In genomic region chr1:34189318-34189717, GRCm38 (mm10) we compare ENCODE assay signal across 10 mouse cellular contexts.
A peak's percentile ranks its signal among the peaks of the same experiment; 100 is the strongest.
DNase-seq lines count a peak whose midpoint lies in the region; ATAC-seq lines count a peak whose summit lies in the region.
"Had no signal": no experiment of that assay in that cellular context is flagged by ENCODE, and none has a peak within 500 bp of the region (broad histone marks: within the 10 kb centered on the region; RNA-seq: fewer than 3 reads in every experiment).

No protein-coding gene starts in this region.

- H3K27me3 ChIP-seq in hindbrain, embryonic 16.5 days (replicated peaks; ENCODE audit: control insufficient read depth, insufficient read depth, low read length), result no peaks in the 10 kb centered on the region
- H3K27me3 ChIP-seq in hindbrain, embryonic 12.5 days, result no peaks in the 10 kb centered on the region
- H3K27me3 ChIP-seq: liver, embryonic 12.5 days had no signal

- H3K36me3 ChIP-seq in hindbrain, embryonic 16.5 days (ENCODE audit: control insufficient read depth, insufficient read depth, low read length), result peaks cover 40% of the 10 kb centered on the region
- H3K36me3 ChIP-seq in hindbrain, embryonic 12.5 days, result peaks cover 72% of the 10 kb centered on the region
- H3K36me3 ChIP-seq: liver, embryonic 12.5 days had no signal

- H3K9ac ChIP-seq in hindbrain, embryonic 16.5 days (ENCODE audit: low read depth, low read length), result no peak overlapping the region
- H3K9ac ChIP-seq in hindbrain, embryonic 12.5 days, result no peak overlapping the region
- H3K9ac ChIP-seq: liver, embryonic 12.5 days had no signal

- WGBS in hindbrain, embryonic 16.5 days, result 80% methylated on average over 14 of the region's 14 CpGs
- 83% methylated on average over 14 of the region's 14 CpGs for WGBS in hindbrain, embryonic 12.5 days

- ATAC-seq in hindbrain, embryonic 16.5 days, result peak; percentile 59; the same call in 1 of the 2 replicates
- no peak for ATAC-seq in hindbrain, embryonic 12.5 days (ENCODE audit: low FRiP score)

- DNase-seq in right cerebral cortex, adult 18-20 months, result peak; percentile 48
- DNase-seq in right cerebral cortex, postnatal 14 days, result no peak
- peak; percentile 61 to 81 for DNase-seq in layer of hippocampus, adult 8-10 months (ENCODE audit: low spot score in 2 of 2)
- peak; percentile 87 for DNase-seq in telencephalon, adult 2 months (ENCODE audit: low read depth, low spot score)
- DNase-seq in lung, postnatal 36 days, result no peak
- DNase-seq: heart, adult 11 months had no signal

- no peak overlapping the region for H3K4me2 ChIP-seq in hindbrain, embryonic 16.5 days (ENCODE audit: low read length)
- H3K4me2 ChIP-seq in hindbrain, embryonic 12.5 days (replicated peaks), result no peak overlapping the region
- H3K4me2 ChIP-seq: liver, embryonic 12.5 days had no signal

- H3K4me3 ChIP-seq in hindbrain, embryonic 16.5 days (ENCODE audit: low read length), result no peak overlapping the region
- no peak overlapping the region for H3K4me3 ChIP-seq in hindbrain, embryonic 12.5 days
- H3K4me3 ChIP-seq: liver, embryonic 12.5 days; midbrain, embryonic 10.5 days had no signal

- H3K4me1 ChIP-seq in hindbrain, embryonic 16.5 days (ENCODE audit: control insufficient read depth, insufficient read depth, low read depth, low read length), result no peaks in the 10 kb centered on the region
- no peaks in the 10 kb centered on the region for H3K4me1 ChIP-seq in hindbrain, embryonic 12.5 days
- H3K4me1 ChIP-seq: liver, embryonic 12.5 days had no signal

- H3K9me3 ChIP-seq in hindbrain, embryonic 16.5 days (ENCODE audit: control insufficient read depth, low read length), result no peaks in the 10 kb centered on the region
- no peaks in the 10 kb centered on the region for H3K9me3 ChIP-seq in hindbrain, embryonic 12.5 days (replicated peaks)
- H3K9me3 ChIP-seq: liver, embryonic 12.5 days; midbrain, embryonic 10.5 days had no signal

- no peak overlapping the region for H3K27ac ChIP-seq in hindbrain, embryonic 16.5 days (ENCODE audit: low read depth, low read length)
- H3K27ac ChIP-seq in hindbrain, embryonic 12.5 days, result no peak overlapping the region
- H3K27ac ChIP-seq: liver, embryonic 12.5 days; midbrain, embryonic 10.5 days had no signal

Comparison
In these comparisons a context has a peak if more than half of its experiments do, and no peak if none do; other contexts are left out.
1. DNase-seq: peak in right cerebral cortex, adult 18-20 months (single experiment), layer of hippocampus, adult 8-10 months (2 of 2) and telencephalon, adult 2 months (single experiment); none in right cerebral cortex, postnatal 14 days (single experiment) and lung, postnatal 36 days (single experiment).